Mouse (Mus musculus) myocyte (in vitro differentiated cells): ENCODE data around the gene Tmem56.

ENCODE experiments used
- POLR2A ChIP-seq: IDR thresholded peaks from one replicate; pipeline ENCODE4 v1.6.1; 2011; ENCODE audit warnings: low read depth, mild to moderate bottlenecking, control low read depth, moderate library complexity; ENCODE audit not compliant: insufficient read length
- USF1 ChIP-seq: IDR thresholded peaks from one replicate; pipeline ENCODE4 v1.6.1; 2011; ENCODE audit warnings: low read depth, mild to moderate bottlenecking, control low read depth, moderate library complexity

- TF ChIP-seq POLR2A (no peak), USF1 (no peak)
Observed at GRCm38 (mm10) chr3:121329647-121330046, 46.7 kb upstream of the Tmem56 start.
